Comparison of ENCODE assay signal across 8 mouse cellular contexts in the genomic region with DNA sequence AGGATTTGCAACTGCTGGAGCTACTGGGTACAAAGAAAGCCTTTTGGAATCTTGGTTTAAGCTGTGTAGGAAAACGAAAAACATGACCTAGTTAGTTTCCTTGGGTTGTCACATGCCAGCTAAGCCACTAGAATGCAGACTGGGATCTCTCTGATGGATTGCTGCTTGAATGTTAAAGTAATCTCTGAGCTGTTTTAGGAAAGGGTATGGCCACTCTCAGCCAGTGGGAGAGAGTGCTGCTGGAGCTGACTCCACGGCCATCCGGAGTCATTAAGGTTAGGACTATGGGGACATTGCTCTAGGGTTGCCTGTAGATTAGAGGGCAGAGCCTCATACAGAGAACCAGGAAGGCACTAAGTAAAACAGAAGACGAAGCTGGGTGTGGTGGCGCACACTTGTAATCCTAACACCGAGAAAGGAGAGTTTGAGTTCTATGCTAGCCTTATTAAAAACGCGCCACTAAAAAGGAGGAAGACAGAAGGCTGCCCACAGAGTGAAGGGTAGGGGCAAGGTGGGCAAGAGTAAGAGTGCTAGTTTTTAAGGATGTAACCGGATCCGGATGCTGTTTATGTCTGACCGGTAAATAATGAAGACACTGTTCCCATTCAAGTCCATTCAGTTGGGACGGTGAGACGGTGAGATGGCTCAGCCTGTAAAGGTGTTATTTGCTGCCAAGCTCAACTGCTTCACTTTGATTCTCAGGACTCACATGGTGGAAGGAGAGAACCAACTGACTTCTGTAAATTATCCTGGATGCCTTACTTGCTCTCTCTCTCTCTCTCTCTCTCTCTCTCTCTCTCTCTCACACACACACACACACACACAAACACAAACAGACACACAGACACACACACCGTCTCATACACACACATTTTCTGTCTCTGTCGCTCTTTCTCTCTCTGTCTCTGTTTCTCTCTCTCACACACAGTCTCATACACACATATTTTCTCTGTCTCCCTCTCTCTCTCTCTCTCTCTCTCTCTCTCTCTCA. TPM values are rescaled to one million over a fixed set of nuclear protein-coding genes. Genes with fewer than 3 reads are reported as not detected.
A peak's percentile ranks its signal among the peaks of the same experiment; 100 is the strongest.
DNase-seq lines count a peak whose midpoint lies in the region; ATAC-seq and TF ChIP-seq lines count a peak whose summit lies in the region.

No protein-coding gene starts in this region.

- TF ChIP-seq EP300 in lung, postnatal 0 days (IDR thresholded peaks at IDR 0.05): no peak; the same call in 1 of the 2 replicates

- peak; percentile 50; the same call in 1 of the 2 replicates for ATAC-seq in heart, embryonic 11.5 days (replicated peaks; ENCODE audit: insufficient number of reproducible peaks, low FRiP score, low TSS enrichment)
- ATAC-seq in erythroid progenitor cell, adult 5-6 weeks (replicated peaks; ENCODE audit: low FRiP score, poor library complexity, severe bottlenecking): peak; percentile 63
- ATAC-seq in inflammation-experienced regulatory T-cells, adult 6 months: peak; percentile 41
- ATAC-seq in lung, postnatal 0 days: peak; percentile 67

- peak overlapping the region; percentile 61 for H3K9ac ChIP-seq in heart, embryonic 11.5 days (ENCODE audit: low read depth, low read length)
- no peak overlapping the region for H3K9ac ChIP-seq in lung, postnatal 0 days (replicated peaks; ENCODE audit: low read depth)

- H3K27me3 ChIP-seq in heart, embryonic 11.5 days (ENCODE audit: control insufficient read depth, insufficient read depth, low read length): peaks cover 33% of the 10 kb centered on the region
- H3K27me3 ChIP-seq in lung, postnatal 0 days (replicated peaks; ENCODE audit: insufficient read depth, low read length): no peaks in the 10 kb centered on the region
- H3K27me3 ChIP-seq in small intestine, adult 2 months (ENCODE audit: control insufficient read depth, insufficient read depth, low read length): no peaks in the 10 kb centered on the region

- peak overlapping the region; percentile 31 for H3K4me3 ChIP-seq in heart, embryonic 11.5 days (ENCODE audit: low read depth, low read length)
- peak overlapping the region; percentile 37; the same call in 1 of the 2 replicates for H3K4me3 ChIP-seq in lung, postnatal 0 days (ENCODE audit: low read depth, low read length)
- peak overlapping the region; percentile 34; the same call in 1 of the 2 replicates for H3K4me3 ChIP-seq in small intestine, adult 2 months (ENCODE audit: low read depth, low read length)

- no peaks in the 10 kb centered on the region for H3K9me3 ChIP-seq in heart, embryonic 11.5 days (replicated peaks; ENCODE audit: control insufficient read depth, low read length)
- no peaks in the 10 kb centered on the region for H3K9me3 ChIP-seq in lung, postnatal 0 days (ENCODE audit: low read length)

- WGBS in heart, embryonic 11.5 days (ENCODE audit: insufficient replicate concordance): 30% methylated on average over 15 of the region's 15 CpGs
- 17% methylated on average over 15 of the region's 15 CpGs for WGBS in lung, postnatal 0 days
- WGBS in small intestine, adult 2 months: 11% methylated on average over 15 of the region's 15 CpGs

- intact Hi-C loops in left cerebral cortex, postnatal 10 days (cut with DNase I): loop anchor here (5.0 kb wide), 1 partner anchor 39 kb away; the partner anchor contains the start of gene Ddx3x

- TF ChIP-seq CTCF in lung, postnatal 0 days (IDR thresholded peaks at IDR 0.05): no peak
- TF ChIP-seq CTCF in small intestine, adult 2 months (IDR thresholded peaks at IDR 0.05; ENCODE audit: extremely low read depth, insufficient read length, insufficient replicate concordance, low read depth, low read length): no peak

- H3K4me1 ChIP-seq in heart, embryonic 11.5 days (ENCODE audit: control insufficient read depth, insufficient read depth, low read length): peaks cover 3% of the 10 kb centered on the region; the same call in 1 of the 2 replicates
- H3K4me1 ChIP-seq in lung, postnatal 0 days (ENCODE audit: insufficient read depth, low read depth, low read length): no peaks in the 10 kb centered on the region
- H3K4me1 ChIP-seq in small intestine, adult 2 months (ENCODE audit: control insufficient read depth, insufficient read depth, insufficient read length, low read length): peaks cover 16% of the 10 kb centered on the region; the same call in 1 of the 2 replicates

- no peak; the same call in 1 of the 2 replicates for TF ChIP-seq POLR2A in small intestine, adult 2 months (IDR thresholded peaks at IDR 0.05; ENCODE audit: low read depth, low read length)

- DNase-seq in heart, adult 9 months (ENCODE audit: low spot score in 2 of 2): no peak
- peak; percentile 24 for DNase-seq in NIH3T3 (ENCODE audit: low read depth)
- DNase-seq in lung, postnatal 0 days (ENCODE audit: low spot score): peak; percentile 57
- no peak for DNase-seq in left cerebral cortex, postnatal 10 days (ENCODE audit: extremely low spot score in 1 of 2, low spot score in 2 of 2)

- H3K4me2 ChIP-seq in heart, embryonic 11.5 days: peak overlapping the region; percentile 68
- H3K4me2 ChIP-seq in lung, postnatal 0 days (replicated peaks; ENCODE audit: low read depth, low read length): peak overlapping the region; percentile 55

- no peaks in the 10 kb centered on the region for H3K36me3 ChIP-seq in heart, embryonic 11.5 days (ENCODE audit: control insufficient read depth, insufficient read depth, low read length)
- H3K36me3 ChIP-seq in lung, postnatal 0 days (ENCODE audit: insufficient read depth, low read length): no peaks in the 10 kb centered on the region
- H3K36me3 ChIP-seq in small intestine, adult 2 months (ENCODE audit: control insufficient read depth, insufficient read depth, low read length): no peaks in the 10 kb centered on the region

- H3K27ac ChIP-seq in heart, embryonic 11.5 days (ENCODE audit: low read depth, low read length): peak overlapping the region; percentile 91
- H3K27ac ChIP-seq in lung, postnatal 0 days (ENCODE audit: low read length): peak overlapping the region; percentile 90
- H3K27ac ChIP-seq in small intestine, adult 2 months (ENCODE audit: insufficient read depth, low read depth, low read length): peak overlapping the region; percentile 95

RNA-seq across cellular contexts. Expression of gene Ddx3x, which starts 37.3 kb away (rescaled TPM):
- 99.8 and 111 TPM in 2 replicates for polyA plus RNA-seq in heart, embryonic 11.5 days (2014; fragmentation: Nextera tagmentation; extraction: Ambion mirVana)
- 87.6 and 87.9 TPM in 2 replicates for total RNA-seq in erythroid progenitor cell, adult 5-6 weeks (2015; ENCODE audit: low replicate concordance)
- total RNA-seq in erythroid progenitor cell, adult 5-6 weeks (2017; ENCODE audit: low replicate concordance): 95.5 and 132 TPM in 2 replicates
- 10 to 100 TPM; 34.9 to 48.8 (median 37.7) TPM for polyA plus RNA-seq in inflammation-experienced regulatory T-cells, adult 6 months (2017; shearing (Covaris generic))
- 81.8 and 85.2 TPM in 2 replicates for polyA plus RNA-seq in lung, postnatal 0 days (2015; fragmentation: Nextera tagmentation; extraction: Ambion mirVana)
- polyA plus RNA-seq in small intestine, adult 2 months (2012; rRNA removed): 3.1 and 6.8 TPM in 2 replicates
- 100 to 1,000 TPM; 161 to 203 TPM for total RNA-seq in left cerebral cortex, postnatal 10 days (2021)

Comparison
In these comparisons a context has a peak if more than half of its experiments do, and no peak if none do; other contexts are left out.
1. DNase-seq: peak in NIH3T3 (single experiment) and lung, postnatal 0 days (single experiment); none in heart, adult 9 months (0 of 2) and left cerebral cortex, postnatal 10 days (0 of 2).
2. Peak in every context shown above with its lines, with median percentiles within 50 percentile points of each other: ATAC-seq, H3K27ac ChIP-seq and H3K4me3 ChIP-seq.